Mouse (Mus musculus) heart, embryonic 12.5 days (tissue): ENCODE measurements around the gene Hpd. TPM values are rescaled to one million over a fixed set of nuclear protein-coding genes. Genes with fewer than 3 reads are reported as not detected.

Source experiments
- ATAC-seq: fragments of 200-750 bp; cut with Nextera tagmentation; 2 replicates; pipeline ENCODE4 v1.8.0; 2017; ENCODE audit warnings: moderate TSS enrichment, moderate library complexity; ENCODE audit not compliant: insufficient number of reproducible peaks, low FRiP score
- H3K27ac ChIP-seq: fragments of 300-500 bp; sonication (generic); 2 replicates; pipeline ENCODE4 v1.5.1; 2016; ENCODE audit warnings: mild to moderate bottlenecking, moderate library complexity; ENCODE audit not compliant: poor library complexity, severe bottlenecking
- H3K27me3 ChIP-seq: fragments of 300-500 bp; sonication (generic); replicated peaks from 2 replicates; pipeline ENCODE4 v1.6.1; 2016; ENCODE audit warnings: mild to moderate bottlenecking, moderate library complexity
- H3K36me3 ChIP-seq: fragments of 300-500 bp; sonication (generic); 2 replicates; pipeline ENCODE4 v1.6.1; 2016; ENCODE audit warnings: mild to moderate bottlenecking, moderate library complexity
- H3K4me1 ChIP-seq: fragments of 300-500 bp; sonication (generic); replicated peaks from 2 replicates; pipeline ENCODE4 v1.6.1; 2016; ENCODE audit warnings: mild to moderate bottlenecking
- H3K4me2 ChIP-seq: fragments of 300-500 bp; sonication (generic); 2 replicates; pipeline ENCODE4 v1.6.1; 2016; ENCODE audit warnings: mild to moderate bottlenecking, moderate library complexity
- H3K4me3 ChIP-seq: fragments of 300-500 bp; sonication (generic); 2 replicates; pipeline ENCODE4 v1.5.1; 2016; ENCODE audit warnings: mild to moderate bottlenecking
- H3K9ac ChIP-seq: fragments of 300-500 bp; sonication (generic); 2 replicates; pipeline ENCODE4 v1.6.1; 2016; ENCODE audit warnings: mild to moderate bottlenecking, moderate library complexity
- H3K9me3 ChIP-seq: fragments of 300-500 bp; sonication (generic); replicated peaks from 2 replicates; pipeline ENCODE4 v1.6.1; 2016; ENCODE audit warnings: mild to moderate bottlenecking, moderate library complexity
- WGBS: fragments of 180-500 bp; shearing (Covaris S2); methylation state at CpG from one replicate; pipeline ENCODE4 v1.1.7; 2016; 5-methylcytosine and 5-hydroxymethylcytosine counted together
- polyA plus RNA-seq: library from polyadenylated mRNA; unstranded; fragments of >200 nt; fragmentation: Nextera tagmentation; extraction: Ambion mirVana; gene quantifications from 2 replicates; pipeline ENCODE4 v1.2.1, GENCODE M21; 2016

The Hpd gene
- polyA plus RNA-seq, 1 experiment from 2014 or later = not detected

GRCm38 (mm10) chr5:123187306-123187705, 4.8 kb upstream of the Hpd start:
- no peak overlapping the region for H3K27ac ChIP-seq
- 86% methylated on average over 3 of the region's 3 CpGs for WGBS
- no peaks in the 10 kb centered on the region for H3K9me3 ChIP-seq
- H3K9ac ChIP-seq = no peak overlapping the region
- no peak overlapping the region for H3K4me3 ChIP-seq
- no peak overlapping the region for H3K4me2 ChIP-seq
- no peak for ATAC-seq
- no peaks in the 10 kb centered on the region; the same call in 1 of the 2 replicates for H3K27me3 ChIP-seq
- no peaks in the 10 kb centered on the region for H3K36me3 ChIP-seq
- H3K4me1 ChIP-seq = 0 out of 2 replicates have a peak, but pooled peaks cover 4% of the 10 kb centered on the region

GRCm38 (mm10) chr5:123185966-123186365, 3.4 kb upstream of the Hpd start:
- Histone ChIP-seq H3K4me2 (no peak overlapping the region), H3K9me3 (no peaks in the 10 kb centered on the region), H3K4me1 (0 out of 2 replicates have a peak, but pooled peaks cover 7% of the 10 kb centered on the region), H3K27ac (no peak overlapping the region), H3K4me3 (no peak overlapping the region), H3K27me3 (no peaks in the 10 kb centered on the region; the same call in none of the 2 replicates), H3K36me3 (no peaks in the 10 kb centered on the region), H3K9ac (no peak overlapping the region)
- ATAC-seq = no peak
- WGBS = 49% methylated on average over 6 of the region's 6 CpGs

DNA sequence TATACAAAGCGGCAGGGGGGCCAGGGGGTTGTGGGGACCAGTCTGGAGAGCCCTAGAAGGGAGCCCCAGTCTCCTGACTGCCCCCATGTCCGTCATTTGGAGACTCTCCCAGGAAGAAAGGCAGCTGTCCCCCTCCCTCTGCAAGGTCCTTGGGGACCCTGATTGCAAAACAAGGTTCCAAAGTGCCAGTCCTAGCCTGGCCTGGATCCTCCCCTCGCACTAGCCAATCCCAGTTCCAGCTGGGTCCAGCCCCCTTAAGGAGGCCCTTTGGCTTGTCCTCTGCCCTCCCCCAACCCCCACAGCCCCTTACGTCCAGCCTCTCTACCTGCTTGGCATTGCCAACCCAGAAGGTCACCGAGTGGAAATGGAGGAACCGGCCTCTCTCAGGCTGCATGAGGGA, 991 bp downstream of the Hpd start:
- Histone ChIP-seq H3K27me3 (no peaks in the 10 kb centered on the region; the same call in none of the 2 replicates), H3K4me2 (no peak overlapping the region), H3K36me3 (no peaks in the 10 kb centered on the region), H3K27ac (no peak overlapping the region), H3K9me3 (peaks cover 5% of the 10 kb centered on the region; the same call in 1 of the 2 replicates), H3K4me1 (0 out of 2 replicates have a peak, but pooled peaks cover 7% of the 10 kb centered on the region), H3K9ac (no peak overlapping the region), H3K4me3 (no peak overlapping the region)
- no peak for ATAC-seq
- WGBS = 72% methylated on average over 6 of the region's 6 CpGs

- no peaks in the 10 kb centered on the region; the same call in none of the 2 replicates for H3K27me3 ChIP-seq
- H3K27ac ChIP-seq = no peak overlapping the region
- 89% methylated on average over 15 of the region's 15 CpGs for whole genome bisulfite sequencing
- no peak for ATAC-seq
- H3K4me1 ChIP-seq = 0 out of 2 replicates have a peak, but pooled peaks cover 3% of the 10 kb centered on the region
- H3K9me3 ChIP-seq = peaks cover 5% of the 10 kb centered on the region; the same call in 1 of the 2 replicates
- no peak overlapping the region for H3K4me3 ChIP-seq
- H3K9ac ChIP-seq = no peak overlapping the region
- H3K4me2 ChIP-seq = no peak overlapping the region
- H3K36me3 ChIP-seq = no peaks in the 10 kb centered on the region
Observed at GRCm38 (mm10) chr5:123180390-123180789, 2.1 kb downstream of the Hpd start.

DNA sequence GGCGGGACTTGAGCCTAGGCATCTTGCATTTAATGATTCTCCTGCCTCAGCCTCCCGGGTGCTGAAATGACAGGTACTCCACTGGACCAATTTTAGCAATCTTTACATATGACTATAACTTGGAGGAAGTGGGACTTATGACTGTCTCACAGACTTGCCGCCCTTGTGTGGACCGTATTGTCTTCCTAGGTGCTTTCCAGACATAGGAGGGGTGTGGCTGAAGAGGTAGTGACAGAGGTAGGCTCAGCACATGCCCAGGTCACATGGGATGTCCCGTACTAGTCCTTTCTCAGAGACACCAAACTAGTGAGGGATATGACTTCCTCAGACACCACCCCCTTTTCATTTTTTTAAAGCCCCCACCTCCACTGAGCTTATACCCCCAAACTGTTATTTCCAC, 3.7 kb downstream of the Hpd start:
- no peaks in the 10 kb centered on the region for H3K36me3 ChIP-seq
- WGBS = 73% methylated on average over 5 of the region's 5 CpGs

DNA sequence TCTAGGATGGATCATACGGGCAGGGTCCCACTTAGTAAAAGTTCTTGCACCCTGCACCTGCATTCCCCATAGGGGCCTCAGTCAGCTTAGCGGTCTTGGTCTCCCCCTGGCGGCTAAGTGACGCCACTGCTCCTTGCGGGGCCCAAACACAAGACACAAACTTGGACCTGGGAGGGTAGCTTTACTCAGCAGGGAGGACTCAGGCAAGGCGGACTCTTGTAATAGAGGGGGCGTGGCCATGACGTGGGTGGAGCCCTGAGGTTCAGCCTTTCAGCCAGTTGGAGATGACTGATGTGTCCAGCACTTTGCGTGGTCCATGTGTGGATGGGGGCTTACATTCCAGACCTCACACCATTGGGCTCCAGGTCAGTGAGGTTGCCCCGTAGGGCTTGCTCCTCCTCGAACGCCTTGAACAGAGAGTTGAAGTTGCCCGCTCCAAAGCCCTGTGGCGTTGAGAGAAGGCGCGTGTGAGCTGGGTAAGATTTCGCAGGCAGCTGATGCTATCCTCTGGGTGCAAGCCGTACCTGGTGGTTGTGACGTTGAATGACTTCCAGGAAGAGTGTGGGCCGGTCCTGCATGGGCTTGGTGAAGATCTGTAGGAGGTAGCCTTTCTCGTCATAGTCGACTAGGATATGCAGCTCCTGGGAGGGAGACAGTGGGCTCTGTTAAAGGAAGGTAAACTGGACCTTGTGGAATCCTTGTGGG, 10.7 kb downstream of the Hpd start:
- Histone ChIP-seq H3K4me3 (peak overlapping the region; percentile 28; the same call in 1 of the 2 replicates), H3K27ac (no peak overlapping the region), H3K9ac (peak overlapping the region; percentile 8; the same call in 1 of the 2 replicates), H3K27me3 (no peaks in the 10 kb centered on the region), H3K4me1 (peaks cover 6% of the 10 kb centered on the region; the same call in 1 of the 2 replicates), H3K4me2 (peak overlapping the region; percentile 55), H3K9me3 (no peaks in the 10 kb centered on the region), H3K36me3 (peaks cover 6% of the 10 kb centered on the region)
- ATAC-seq = peak; percentile 69
- 16% methylated on average over 22 of the region's 22 CpGs for WGBS

More for the DNA sequence above, 3.7 kb downstream of the Hpd start:
- 0 out of 2 replicates have a peak, but pooled peaks cover 3% of the 10 kb centered on the region for H3K4me1 ChIP-seq
- H3K27ac ChIP-seq = no peak overlapping the region
- peaks cover 5% of the 10 kb centered on the region; the same call in 1 of the 2 replicates for H3K9me3 ChIP-seq
- no peak overlapping the region for H3K4me3 ChIP-seq
- H3K4me2 ChIP-seq = no peak overlapping the region
- H3K27me3 ChIP-seq = no peaks in the 10 kb centered on the region; the same call in none of the 2 replicates
- no peak for ATAC-seq
- no peak overlapping the region for H3K9ac ChIP-seq

DNA sequence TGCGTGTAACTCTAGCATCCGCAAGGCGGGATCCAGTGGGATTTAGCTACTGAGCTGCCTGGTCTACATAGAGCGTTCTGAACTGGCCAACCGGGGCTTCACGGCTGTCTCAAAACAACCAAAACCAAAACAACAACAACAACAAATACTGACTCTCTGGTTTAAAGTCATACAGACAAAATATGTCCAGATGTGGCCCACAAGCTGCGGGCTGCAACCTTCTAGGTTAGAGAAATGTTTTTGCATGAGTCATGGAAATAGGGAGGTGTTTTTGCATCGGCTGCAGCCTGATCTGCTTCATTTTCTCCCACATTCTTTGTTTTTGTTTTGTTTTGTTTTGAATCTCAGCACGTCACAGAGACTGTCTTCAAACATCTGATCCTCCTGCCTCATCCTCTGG, 12.2 kb downstream of the Hpd start:
- Histone ChIP-seq H3K4me3 (no peak overlapping the region), H3K4me1 (peaks cover 6% of the 10 kb centered on the region; the same call in 1 of the 2 replicates), H3K27me3 (no peaks in the 10 kb centered on the region), H3K9ac (no peak overlapping the region), H3K36me3 (peaks cover 20% of the 10 kb centered on the region), H3K9me3 (no peaks in the 10 kb centered on the region), H3K27ac (no peak overlapping the region), H3K4me2 (no peak overlapping the region)
- no peak for ATAC-seq
- 81% methylated on average over 9 of the region's 9 CpGs for WGBS

DNA sequence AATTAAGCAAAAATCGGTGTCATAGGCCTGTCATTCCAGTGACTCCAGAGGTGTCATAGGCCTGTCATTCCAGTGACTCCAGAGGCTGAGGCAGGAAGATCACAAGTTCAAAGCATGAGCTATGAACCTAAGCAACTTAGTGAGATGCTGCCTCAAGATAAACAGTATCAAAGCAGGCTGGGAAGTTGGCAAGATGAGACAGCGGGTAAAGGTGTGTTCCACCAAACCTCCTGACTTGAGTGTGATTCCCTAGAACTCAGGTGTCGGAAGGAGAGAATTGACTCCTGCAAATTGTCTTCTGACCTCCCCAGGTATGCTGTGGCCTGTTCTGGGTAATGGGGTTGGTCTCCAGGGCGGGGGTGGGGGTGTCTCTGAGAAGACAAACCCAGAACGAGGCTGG, 13.2 kb downstream of the Hpd start, which contains the start of gene Psmd9:
Gene Psmd9 (plus strand): TSS at position 130 of the 400 bp plus-strand sequence.
- Histone ChIP-seq H3K4me2 (no peak within 1 kb of the TSS), H3K4me1 (peaks cover 6% of the 10 kb centered on the region; the same call in 1 of the 2 replicates), H3K9ac (no peak within 1 kb of the TSS), H3K27ac (no peak within 1 kb of the TSS), H3K27me3 (no peaks in the 10 kb centered on the region), H3K9me3 (no peaks in the 10 kb centered on the region), H3K36me3 (peaks cover 25% of the 10 kb centered on the region), H3K4me3 (no peak within 1 kb of the TSS)
- 83% methylated on average over 5 of the region's 5 CpGs for whole genome bisulfite sequencing
- ATAC-seq = no peak

GRCm38 (mm10) chr5:123167591-123167990, 14.9 kb downstream of the Hpd start:
- no peak overlapping the region for H3K4me2 ChIP-seq
- H3K27ac ChIP-seq = no peak overlapping the region
- no peak for ATAC-seq
- no peaks in the 10 kb centered on the region for H3K9me3 ChIP-seq
- H3K27me3 ChIP-seq = no peaks in the 10 kb centered on the region
- H3K4me1 ChIP-seq = peaks cover 6% of the 10 kb centered on the region; the same call in 1 of the 2 replicates
- H3K4me3 ChIP-seq = no peak overlapping the region
- no peak overlapping the region for H3K9ac ChIP-seq
- H3K36me3 ChIP-seq = peaks cover 42% of the 10 kb centered on the region
- 74% methylated on average over 5 of the region's 5 CpGs for WGBS

DNA sequence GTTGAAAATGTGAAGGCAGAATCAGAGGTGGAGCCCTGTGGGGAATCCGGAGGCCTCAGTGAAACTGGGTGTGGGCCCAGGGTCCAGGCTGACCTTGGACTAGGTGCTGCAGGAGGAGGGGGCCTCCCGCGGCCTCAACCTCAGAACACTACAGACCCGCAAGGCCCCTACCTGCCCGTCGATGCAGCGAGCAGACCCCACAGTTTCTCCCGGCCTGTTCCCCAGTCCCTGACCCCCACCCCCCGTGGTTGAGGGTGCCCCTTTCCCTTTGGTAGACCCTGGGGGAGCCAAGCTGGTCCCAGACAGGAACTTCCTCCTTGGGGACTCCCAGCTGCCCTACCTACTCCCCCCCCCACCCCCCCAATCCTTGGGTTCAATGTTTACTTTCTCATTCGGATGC, 16.1 kb downstream of the Hpd start:
- Histone ChIP-seq H3K9me3 (no peaks in the 10 kb centered on the region), H3K9ac (no peak overlapping the region), H3K36me3 (peaks cover 54% of the 10 kb centered on the region), H3K27ac (no peak overlapping the region), H3K4me2 (no peak overlapping the region), H3K27me3 (no peaks in the 10 kb centered on the region), H3K4me3 (no peak overlapping the region), H3K4me1 (no peaks in the 10 kb centered on the region)
- 91% methylated on average over 10 of the region's 10 CpGs for WGBS
- no peak for ATAC-seq

GRCm38 (mm10) chr5:123162942-123163341, 19.6 kb downstream of the Hpd start:
- no peak overlapping the region for H3K4me2 ChIP-seq
- no peak overlapping the region for H3K4me3 ChIP-seq
- H3K4me1 ChIP-seq = 0 out of 2 replicates have a peak, but pooled peaks cover under 1% of the 10 kb centered on the region
- whole genome bisulfite sequencing = 74% methylated on average over 9 of the region's 9 CpGs
- H3K9me3 ChIP-seq = no peaks in the 10 kb centered on the region
- no peak; the same call in 1 of the 2 replicates for ATAC-seq
- peaks cover 87% of the 10 kb centered on the region for H3K36me3 ChIP-seq
- H3K27ac ChIP-seq = no peak overlapping the region
- H3K9ac ChIP-seq = no peak overlapping the region
- H3K27me3 ChIP-seq = no peaks in the 10 kb centered on the region
